Mouse (Mus musculus): ENCODE results near the gene Scamp3.

The Scamp3 gene

GRCm38 (mm10) chr3:89225918-89226317, 48.6 kb downstream of the Scamp3 start:
- DNase-seq (ENCODE audit: extremely low read depth, low read depth) = no peak

- no peak for DNase-seq (ENCODE audit: extremely low read depth, low read depth)
Measured at GRCm38 (mm10) chr3:89226361-89226760, 49.1 kb downstream of the Scamp3 start.

- DNase-seq (ENCODE audit: extremely low read depth, low read depth) = no peak
Measured at GRCm38 (mm10) chr3:89226900-89227299, 49.6 kb downstream of the Scamp3 start, which contains the start of gene Mtx1. Gene Mtx1, minus strand, starts transcription at chr3:89227088.

GRCm38 (mm10) chr3:89227307-89228179, 50.3 kb downstream of the Scamp3 start:
- no peak for DNase-seq (ENCODE audit: extremely low read depth, low read depth)

GRCm38 (mm10) chr3:89228180-89228549, 50.9 kb downstream of the Scamp3 start:
- peak; percentile 69 for DNase-seq (ENCODE audit: extremely low read depth, low read depth)

- DNase-seq (ENCODE audit: extremely low read depth, low read depth) = no peak
Measured at GRCm38 (mm10) chr3:89228836-89229235, 51.6 kb downstream of the Scamp3 start, which contains the start of gene Muc1. Gene Muc1, plus strand, starts transcription at chr3:89229057.

GRCm38 (mm10) chr3:89229276-89229675, 52.0 kb downstream of the Scamp3 start:
- no peak for DNase-seq (ENCODE audit: extremely low read depth, low read depth)

GRCm38 (mm10) chr3:89230561-89230960, 53.3 kb downstream of the Scamp3 start:
- no peak for DNase-seq (ENCODE audit: extremely low read depth, low read depth)

GRCm38 (mm10) chr3:89231345-89231744, 54.1 kb downstream of the Scamp3 start:
- DNase-seq (ENCODE audit: extremely low read depth, low read depth) = no peak

- DNase-seq (ENCODE audit: extremely low read depth, low read depth) = no peak
Measured at GRCm38 (mm10) chr3:89231772-89232275, 54.6 kb downstream of the Scamp3 start.

Measured in MEL-GATA-1-ER (cell line).